Mouse (Mus musculus): ENCODE measurements at regions not wholly inside any gene's neighbourhood (a gene's known extent, or its start where the extent isn't known, plus 50 kb on each side); places are given as distances from the start of the nearest gene placed in this dataset.

GRCm38 (mm10) chr11:63481676-63482310, 353.0 kb downstream of the Pmp22 start:
- DNase-seq (ENCODE audit: low spot score), result no peak

- no peak for DNase-seq (ENCODE audit: low spot score)
Measured at GRCm38 (mm10) chr11:63482593-63482992, 353.8 kb downstream of the Pmp22 start.

- DNase-seq (ENCODE audit: low spot score), result no peak
Measured at GRCm38 (mm10) chr11:63487203-63487602, 358.4 kb downstream of the Pmp22 start.

GRCm38 (mm10) chr11:63502181-63502580, 373.4 kb downstream of the Pmp22 start:
- DNase-seq (ENCODE audit: low spot score), result peak; percentile 49

GRCm38 (mm10) chr11:63507387-63507786, 378.6 kb downstream of the Pmp22 start:
- DNase-seq (ENCODE audit: low spot score), result no peak

- no peak for DNase-seq (ENCODE audit: low spot score)
Measured at GRCm38 (mm10) chr11:63508727-63509126, 379.9 kb downstream of the Pmp22 start.

- no peak for DNase-seq (ENCODE audit: low spot score)
Measured at GRCm38 (mm10) chr11:63510611-63511010, 381.8 kb downstream of the Pmp22 start.

- no peak for DNase-seq (ENCODE audit: low spot score)
Measured at GRCm38 (mm10) chr11:63514615-63515014, 385.8 kb downstream of the Pmp22 start.

- DNase-seq (ENCODE audit: low spot score), result peak; percentile 5
Measured at GRCm38 (mm10) chr11:63518847-63519246, 390.1 kb downstream of the Pmp22 start.

- DNase-seq (ENCODE audit: low spot score), result no peak
Measured at GRCm38 (mm10) chr11:63524254-63524653, 395.5 kb downstream of the Pmp22 start.

GRCm38 (mm10) chr11:63525431-63525830, 396.6 kb downstream of the Pmp22 start:
- no peak for DNase-seq (ENCODE audit: low spot score)

GRCm38 (mm10) chr11:63525956-63526355, 396.1 kb downstream of the Hs3st3b1 start:
- DNase-seq (ENCODE audit: low spot score), result no peak

- no peak for DNase-seq (ENCODE audit: low spot score)
Measured at GRCm38 (mm10) chr11:63532752-63533151, 389.3 kb downstream of the Hs3st3b1 start.

GRCm38 (mm10) chr11:63533555-63534200, 388.4 kb downstream of the Hs3st3b1 start:
- no peak for DNase-seq (ENCODE audit: low spot score)

- no peak for DNase-seq (ENCODE audit: low spot score)
Measured at GRCm38 (mm10) chr11:63537693-63538092, 384.4 kb downstream of the Hs3st3b1 start.

GRCm38 (mm10) chr11:63543971-63544696, 378.0 kb downstream of the Hs3st3b1 start:
- DNase-seq (ENCODE audit: low spot score), result no peak

GRCm38 (mm10) chr11:63545516-63545915, 376.6 kb downstream of the Hs3st3b1 start:
- DNase-seq (ENCODE audit: low spot score), result no peak

GRCm38 (mm10) chr11:63560466-63560865, 361.6 kb downstream of the Hs3st3b1 start:
- DNase-seq (ENCODE audit: low spot score), result no peak

- peak; percentile 5 for DNase-seq (ENCODE audit: low spot score)
Measured at GRCm38 (mm10) chr11:63562696-63563095, 359.4 kb downstream of the Hs3st3b1 start.

- DNase-seq (ENCODE audit: low spot score), result no peak
Measured at GRCm38 (mm10) chr11:63565471-63566232, 356.4 kb downstream of the Hs3st3b1 start.

- no peak for DNase-seq (ENCODE audit: low spot score)
Measured at GRCm38 (mm10) chr11:63569785-63570479, 352.2 kb downstream of the Hs3st3b1 start.

GRCm38 (mm10) chr11:63570646-63571045, 351.4 kb downstream of the Hs3st3b1 start:
- DNase-seq (ENCODE audit: low spot score), result no peak

All from ovary, postnatal 36 days (tissue).